In genomic region chr2:92943406-92943805, GRCm38 (mm10) we compare ENCODE assay signal across 28 mouse cellular contexts. TPM values are rescaled to one million over a fixed set of nuclear protein-coding genes. Genes with fewer than 3 reads are reported as not detected.
DNase-seq lines count a peak whose midpoint lies in the region; TF ChIP-seq lines count a peak whose summit lies in the region.
"Had no signal": no experiment of that assay in that cellular context is flagged by ENCODE, and none has a peak within 500 bp of the region (broad histone marks: within the 10 kb centered on the region; RNA-seq: fewer than 3 reads in every experiment).

No protein-coding gene starts in this region.

- TF ChIP-seq CTCF in kidney, adult 2 months (conservative IDR thresholded peaks at IDR 0.05; ENCODE audit: insufficient read depth, insufficient read length, low read depth, low read length) = no peak

- no peaks in the 10 kb centered on the region for H3K27me3 ChIP-seq in kidney, adult 2 months (replicated peaks; ENCODE audit: control insufficient read depth, insufficient read depth, low read length)
- H3K27me3 ChIP-seq: forebrain, embryonic 15.5 days; limb, embryonic 15.5 days; midbrain, embryonic 15.5 days; stomach, embryonic 15.5 days had no signal

- no peaks in the 10 kb centered on the region for H3K4me1 ChIP-seq in kidney, adult 2 months (ENCODE audit: control insufficient read depth, insufficient read depth, low read length)
- H3K4me1 ChIP-seq: liver, embryonic 15.5 days had no signal

- WGBS in kidney, adult 2 months = 73% methylated on average over 3 of the region's 3 CpGs

- no peaks in the 10 kb centered on the region for H3K36me3 ChIP-seq in kidney, adult 2 months (ENCODE audit: control insufficient read depth, insufficient read depth, low read length)
- H3K36me3 ChIP-seq: embryonic facial prominence, embryonic 10.5 days; forebrain, embryonic 15.5 days; limb, embryonic 15.5 days; liver, embryonic 15.5 days; midbrain, embryonic 15.5 days; neural tube, embryonic 13.5 days; stomach, embryonic 15.5 days had no signal

- no peak overlapping the region for H3K27ac ChIP-seq in kidney, adult 2 months (ENCODE audit: insufficient read depth, low read depth, low read length)
- H3K27ac ChIP-seq: embryonic facial prominence, embryonic 10.5 days; forebrain, embryonic 15.5 days; hindbrain, embryonic 13.5 days; kidney, postnatal 0 days; limb, embryonic 15.5 days; liver, embryonic 15.5 days; midbrain, embryonic 15.5 days; neural tube, embryonic 13.5 days; stomach, embryonic 15.5 days had no signal

- peak; percentile 70 to 94 for DNase-seq in adrenal gland, adult (ENCODE audit: inconsistent age in 2 of 2, low spot score in 1 of 2)
- DNase-seq in adrenal gland, postnatal 4 days (ENCODE audit: low spot score in 2 of 2) = no peak
- DNase-seq in kidney, adult 2 months = peak; percentile 18
- no peak for DNase-seq in kidney, adult 8-10 months
- peak; percentile 47 to 77 for DNase-seq in adrenal gland, postnatal 36 days
- DNase-seq in heart, postnatal 4 days = peak; percentile 61
- no peak for DNase-seq in left cerebral cortex, postnatal 14 days (ENCODE audit: low spot score in 2 of 2)
- no peak for DNase-seq in right cerebral cortex, adult 2 months (ENCODE audit: low spot score in 2 of 2)
- DNase-seq: cerebellum, adult 9-10 months; gastrocnemius, postnatal 14 days; kidney, adult 11 months; layer of hippocampus, adult 9-11 months; lung, postnatal 4 days; right cerebral cortex, postnatal 4 days; thymus, adult 18-20 months had no signal

- intact Hi-C loops in left cerebral cortex, postnatal 14 days (cut with DNase I) = no loop called here

- H3K4me3 ChIP-seq in kidney, adult 2 months (ENCODE audit: insufficient read depth, low read depth, low read length) = no peak overlapping the region
- H3K4me3 ChIP-seq: embryonic facial prominence, embryonic 10.5 days; forebrain, embryonic 15.5 days; hindbrain, embryonic 13.5 days; limb, embryonic 15.5 days; liver, embryonic 15.5 days; midbrain, embryonic 15.5 days; myocyte; neural tube, embryonic 13.5 days; stomach, embryonic 15.5 days had no signal

- TF ChIP-seq POLR2A in kidney, adult 2 months (IDR thresholded peaks at IDR 0.05; ENCODE audit: low read depth, low read length) = no peak

RNA-seq across cellular contexts. Expression of gene Syt13, which starts 28.5 kb away (rescaled TPM):
- 1 to 10 TPM; 1.1 to 3.9 TPM for total RNA-seq in adrenal gland, postnatal 4 days (2021)
- polyA plus RNA-seq in kidney, adult 2 months (2012; rRNA removed) = 1.6 and 2.0 TPM in 2 replicates
- 1 to 10 TPM; 1.1 to 2.0 TPM for total RNA-seq in adrenal gland, postnatal 36 days (2021)
- total RNA-seq in heart, postnatal 4 days (2021) = under 1 TPM; 0.17 to 0.41 TPM
- total RNA-seq in left cerebral cortex, postnatal 14 days (2021) = 100 to 1,000 TPM; 161 to 170 TPM
- total RNA-seq: common myeloid progenitor, adult 5-6 weeks; megakaryocyte-erythroid progenitor cell, adult 5-6 weeks had no signal
- polyA plus RNA-seq: activated CD4-positive, CD25-positive, alpha-beta regulatory T cell, adult 4 months had no signal

Comparison
In these comparisons a context has a peak if more than half of its experiments do, and no peak if none do; other contexts are left out.
1. DNase-seq: peak in adrenal gland, adult (2 of 2), kidney, adult 2 months (single experiment), adrenal gland, postnatal 36 days (2 of 2) and heart, postnatal 4 days (single experiment); none in adrenal gland, postnatal 4 days (0 of 2), kidney, adult 8-10 months (0 of 2), left cerebral cortex, postnatal 14 days (0 of 2) and right cerebral cortex, adult 2 months (0 of 2).
2. RNA of gene Syt13, which starts 28.5 kb away (total RNA-seq): 161 to 170 TPM in left cerebral cortex, postnatal 14 days; 1.1 to 3.9 TPM in adrenal gland, postnatal 4 days, 1.1 to 2.0 TPM in adrenal gland, postnatal 36 days and 0.17 to 0.41 TPM in heart, postnatal 4 days; every median in the first group is over 10 times any median in the second.